Mouse (Mus musculus): ENCODE results near the gene Tomm70a.

Gene Tomm70a

DNA sequence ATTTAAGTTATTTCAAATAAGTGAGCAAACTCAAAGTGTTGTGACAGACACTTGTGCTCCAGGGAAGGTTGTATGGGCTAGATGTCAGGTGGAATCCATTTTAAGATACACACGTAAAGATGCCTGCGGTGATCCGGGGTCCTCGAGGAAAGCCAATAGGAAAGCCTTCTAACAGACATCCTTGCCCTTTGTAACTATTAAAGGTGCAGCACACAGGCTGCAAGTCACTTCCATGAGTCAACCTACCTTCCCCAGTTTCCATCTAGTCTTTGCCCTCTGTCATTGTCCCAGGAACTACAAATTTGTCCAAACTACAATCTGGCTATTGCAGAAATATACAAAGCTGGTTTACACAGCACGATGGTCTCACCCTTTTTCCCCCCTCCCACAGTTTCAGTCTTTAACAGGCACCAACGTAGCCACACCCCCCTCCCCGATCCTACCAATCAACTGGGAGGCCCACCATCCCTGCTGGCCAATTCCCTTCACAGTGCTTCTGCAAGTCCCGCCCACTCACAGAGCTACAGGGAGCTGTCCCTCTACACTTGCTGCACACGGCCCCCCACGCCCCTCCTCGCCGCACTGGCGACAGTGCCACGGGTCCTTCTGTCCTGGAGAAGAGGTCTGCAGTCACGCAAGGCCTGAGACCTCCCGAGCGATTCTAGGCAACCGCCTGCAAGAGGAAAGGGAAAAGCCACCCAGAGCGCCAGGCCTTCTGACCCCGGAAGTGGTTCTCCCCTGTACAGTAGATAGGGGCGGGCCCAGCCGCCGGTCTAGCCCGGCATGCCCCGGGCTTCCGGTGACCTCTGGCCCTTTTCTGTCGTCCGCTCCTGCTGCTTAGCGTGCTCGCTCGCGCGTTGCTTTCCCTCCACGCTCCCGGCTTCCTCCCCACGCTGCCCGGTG lies at the start of gene Tomm70a:
Gene Tomm70a, plus strand, starts transcription at position 791 of the 903 bp plus-strand sequence.
- DNase-seq = peak; percentile 96

DNA sequence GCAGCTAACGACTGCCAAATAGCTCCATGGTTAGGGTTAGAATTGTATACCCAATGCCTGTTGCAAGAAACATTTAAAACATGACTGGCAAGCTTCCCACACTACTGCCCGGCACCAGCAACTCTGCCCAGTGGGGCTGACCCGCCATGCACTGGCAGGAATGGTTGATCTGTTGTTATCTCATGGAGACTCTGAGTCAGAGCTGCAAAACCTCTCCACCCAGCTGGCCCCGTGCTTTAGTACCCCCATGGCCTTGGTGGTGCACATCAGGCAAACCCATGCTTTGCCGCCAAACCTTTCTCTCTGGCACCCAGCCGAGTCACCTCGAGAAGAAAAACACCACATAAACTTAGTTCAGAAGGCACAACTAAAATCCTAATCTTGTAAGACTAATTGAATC lies 45.5 kb upstream of the Tomm70a start:
- no peak for DNase-seq

DNA sequence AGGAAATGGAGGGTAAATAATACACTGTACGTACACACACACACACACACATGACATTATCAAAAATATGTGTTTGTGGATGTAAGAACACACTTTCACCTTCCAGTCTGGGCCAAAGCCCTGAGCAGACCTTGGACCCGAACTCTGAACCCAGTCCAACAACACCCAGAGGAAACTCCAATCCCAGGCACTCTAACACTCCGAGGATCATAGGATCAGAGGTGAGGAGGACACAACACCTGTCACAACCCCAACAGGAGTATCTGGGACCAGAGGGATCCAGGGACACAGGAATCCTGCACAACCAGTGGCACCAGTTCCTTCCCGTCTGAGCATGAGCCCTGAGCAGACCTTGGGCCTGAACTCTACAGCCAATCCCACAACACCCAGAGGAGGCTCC lies 41.9 kb upstream of the Tomm70a start:
- no peak for DNase-seq

DNA sequence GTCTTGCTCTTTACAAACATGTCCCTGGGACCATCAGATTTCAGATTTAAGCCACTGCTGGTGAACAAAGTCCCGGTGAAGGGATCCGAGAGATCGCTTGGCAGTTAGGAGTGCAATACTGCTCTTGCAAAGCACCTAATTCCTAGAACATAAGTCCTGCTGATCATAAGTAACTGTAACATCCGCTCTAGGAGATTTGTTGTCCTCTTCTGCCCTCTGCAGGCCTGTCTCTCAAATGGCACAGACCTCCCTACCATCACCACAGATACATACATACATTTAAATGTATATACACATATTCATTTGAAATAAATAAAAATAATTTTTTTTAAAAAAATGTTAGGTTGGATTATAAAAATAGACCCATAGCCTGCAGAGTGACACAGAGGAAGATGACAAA lies 29.0 kb upstream of the Tomm70a start:
- DNase-seq = no peak

DNA sequence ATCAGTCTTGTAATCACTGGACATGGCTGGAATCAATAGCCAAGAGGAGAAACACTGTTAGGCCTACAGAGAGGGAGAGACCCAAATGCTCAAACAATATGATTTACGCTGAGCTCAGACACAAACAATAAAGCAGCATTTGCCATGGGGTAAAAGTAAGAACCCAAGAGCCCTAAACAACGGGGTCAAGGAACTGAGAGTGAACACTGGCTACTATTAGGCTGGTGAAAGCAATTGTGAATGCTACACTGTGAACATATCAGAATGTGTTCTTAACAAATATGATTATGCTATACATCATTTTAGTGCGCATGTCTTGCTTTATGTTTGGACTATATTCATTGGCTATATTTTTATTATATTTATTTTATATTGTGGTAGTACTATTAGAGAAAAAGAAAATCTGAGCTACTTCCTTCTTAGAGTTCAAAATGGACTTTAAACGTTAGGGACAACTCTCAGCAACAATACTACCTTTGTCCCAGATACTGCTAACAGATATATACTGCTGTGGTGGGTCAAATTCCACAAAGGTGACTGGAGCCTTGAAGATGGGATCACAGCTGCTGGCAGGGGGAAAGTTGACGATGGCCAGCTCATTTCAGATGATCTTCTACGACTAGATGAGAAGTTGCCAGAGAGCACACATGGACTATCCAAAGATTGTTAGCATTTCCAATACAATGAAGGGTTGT lies 28.4 kb upstream of the Tomm70a start:
- DNase-seq = no peak

DNA sequence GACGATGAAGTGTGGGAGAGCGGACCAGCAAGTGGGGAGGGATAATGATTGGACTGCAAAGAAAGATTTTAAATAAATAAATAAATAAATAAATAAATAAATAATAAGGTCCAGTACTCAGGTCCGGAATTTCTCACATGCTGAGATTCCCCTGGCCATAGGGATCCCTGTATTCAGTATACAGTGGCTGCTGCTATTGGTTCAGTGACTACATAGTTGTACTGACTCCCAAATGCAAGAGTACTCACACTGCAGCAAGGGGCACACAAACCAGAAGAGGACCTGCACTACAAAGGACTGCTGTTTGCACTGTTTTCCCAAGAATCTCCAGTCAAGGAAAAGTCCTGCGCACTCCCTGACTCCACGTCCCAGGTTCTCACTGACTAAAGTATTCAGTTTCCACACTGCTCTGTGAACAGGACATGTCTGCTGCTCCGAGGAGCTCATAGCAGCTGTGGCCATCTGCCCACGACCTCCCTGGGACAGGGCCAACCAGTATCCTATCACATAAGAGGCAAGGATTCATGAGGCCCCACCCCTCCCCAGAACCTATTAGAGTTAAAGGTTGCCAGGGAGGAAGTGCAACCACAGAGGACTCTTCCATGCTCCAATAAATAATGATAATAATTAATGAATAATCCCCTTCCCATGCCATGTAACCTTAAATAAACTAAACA lies 22.9 kb upstream of the Tomm70a start:
- DNase-seq = no peak

DNA sequence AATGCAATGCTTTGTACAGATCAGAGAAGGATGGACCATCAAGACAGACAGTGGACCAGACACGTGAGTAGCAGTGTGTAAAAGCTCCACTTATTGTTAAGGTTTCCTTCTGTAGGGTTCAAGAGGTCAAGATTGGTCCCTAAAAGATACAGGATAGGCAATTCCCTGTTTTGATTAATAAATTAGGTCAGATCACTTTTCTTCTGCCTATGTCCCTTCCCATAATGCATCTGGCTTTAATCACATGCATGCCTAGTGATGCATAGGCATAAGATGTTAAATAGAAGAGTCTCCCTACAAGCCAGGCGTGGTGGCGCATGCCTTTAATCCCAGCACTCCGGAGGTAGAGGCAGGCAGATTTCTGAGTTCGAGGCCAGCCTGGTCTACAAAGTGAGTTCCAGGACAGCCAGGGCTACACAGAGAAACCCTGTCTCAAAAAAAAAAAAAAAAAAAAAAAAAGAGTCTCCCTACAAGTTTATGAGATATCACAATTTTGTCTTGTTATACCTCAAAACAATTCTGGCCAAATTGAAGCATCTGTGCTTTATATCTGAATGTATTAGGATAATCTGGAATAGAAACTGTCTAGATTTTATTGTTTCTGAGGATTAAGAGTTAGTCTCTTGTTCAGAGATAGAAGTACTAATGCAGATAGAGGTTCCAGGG lies 21.8 kb upstream of the Tomm70a start:
- no peak for DNase-seq

DNA sequence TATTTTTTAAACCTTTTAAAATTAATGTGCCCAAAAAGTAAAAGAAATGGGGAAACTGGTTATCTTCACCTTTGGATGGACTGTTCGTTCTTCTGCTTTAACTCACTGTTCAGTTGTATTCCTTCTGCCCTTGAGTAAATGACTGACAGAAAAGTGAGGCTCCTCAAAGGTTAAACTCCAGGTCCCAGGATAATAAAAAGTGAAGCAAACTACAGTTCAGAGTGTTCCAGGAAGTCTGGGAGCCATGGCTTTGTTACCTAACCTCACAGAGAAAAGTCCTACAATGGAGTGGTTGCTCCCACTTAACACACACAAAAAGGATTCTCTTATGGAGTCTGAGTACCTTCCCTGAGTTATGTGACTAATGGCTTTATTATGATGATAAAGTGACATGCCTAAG lies 20.3 kb upstream of the Tomm70a start:
- DNase-seq = no peak

DNA sequence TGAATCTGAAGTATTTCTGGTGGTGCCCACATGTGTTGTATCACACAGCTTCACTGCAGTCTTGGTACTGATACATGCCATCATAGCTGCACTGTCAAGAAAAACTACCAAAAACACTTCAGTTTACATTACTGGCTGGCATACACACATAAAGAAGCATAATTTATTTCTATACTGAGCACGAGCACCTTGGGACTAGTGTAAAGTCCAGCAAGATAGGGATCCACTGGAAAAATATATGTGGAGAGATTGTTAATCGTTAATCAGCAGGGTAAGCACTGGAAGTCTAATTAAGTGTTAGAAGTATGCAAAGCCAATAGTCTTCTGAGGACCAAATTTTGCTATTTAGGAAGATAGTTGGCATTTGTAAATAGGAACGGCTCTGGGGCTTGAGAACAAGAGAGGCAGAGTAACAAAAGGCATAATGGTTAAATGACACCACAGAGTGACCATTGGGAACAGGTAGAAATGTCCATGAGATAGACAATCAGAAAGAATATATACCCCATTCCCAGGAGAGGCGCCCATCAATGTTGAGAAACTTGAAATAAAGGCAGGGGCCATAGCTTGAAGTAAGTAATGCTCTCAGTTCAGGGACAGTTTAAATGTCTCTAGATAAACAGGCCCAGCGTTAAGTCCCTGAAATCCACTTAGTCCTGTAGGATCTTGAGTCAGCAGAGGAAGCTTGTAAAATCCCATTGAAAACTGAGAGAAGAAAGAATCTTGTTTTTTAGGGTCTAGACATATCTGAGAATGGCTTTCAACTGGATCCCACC lies 15.1 kb upstream of the Tomm70a start:
- no peak for DNase-seq

DNA sequence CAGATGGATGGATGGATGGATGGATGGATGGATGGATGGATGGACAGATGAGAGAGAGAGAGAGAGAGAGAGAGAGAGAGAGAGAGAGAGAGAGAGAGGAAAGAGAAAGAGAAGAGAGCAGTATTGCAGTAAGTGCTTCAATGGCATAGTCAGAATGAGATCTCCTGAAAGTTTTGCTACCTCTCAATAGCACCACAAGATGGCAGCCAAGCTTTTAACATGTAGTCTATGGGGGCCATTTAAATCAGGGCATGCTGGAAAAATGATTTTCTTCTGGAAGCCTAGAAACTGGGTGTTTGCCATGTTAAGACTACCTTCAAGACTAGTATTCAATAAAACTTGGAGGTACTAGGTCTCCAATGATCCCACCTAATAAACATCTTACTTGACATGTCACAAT lies 5.4 kb upstream of the Tomm70a start:
- DNase-seq = no peak

DNA sequence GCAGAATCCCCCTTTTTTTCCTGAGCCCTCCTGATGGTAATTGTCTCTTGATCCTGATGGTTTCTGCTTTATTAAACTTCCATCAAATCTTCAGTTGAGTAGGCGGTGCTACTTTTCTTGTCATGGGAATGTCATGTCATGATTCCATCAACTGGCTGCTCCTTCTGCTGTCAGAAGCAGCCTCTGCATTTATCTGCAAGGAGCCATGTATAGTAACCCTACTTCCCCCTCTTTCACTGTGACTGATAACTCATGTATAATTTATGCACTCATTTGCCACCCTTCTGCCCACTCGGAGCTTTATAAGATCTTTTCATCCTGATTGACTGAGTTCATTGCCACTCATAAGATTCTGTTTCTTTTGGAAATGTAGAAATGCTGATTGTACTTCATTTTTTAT lies 3.9 kb upstream of the Tomm70a start:
- no peak for DNase-seq

DNA sequence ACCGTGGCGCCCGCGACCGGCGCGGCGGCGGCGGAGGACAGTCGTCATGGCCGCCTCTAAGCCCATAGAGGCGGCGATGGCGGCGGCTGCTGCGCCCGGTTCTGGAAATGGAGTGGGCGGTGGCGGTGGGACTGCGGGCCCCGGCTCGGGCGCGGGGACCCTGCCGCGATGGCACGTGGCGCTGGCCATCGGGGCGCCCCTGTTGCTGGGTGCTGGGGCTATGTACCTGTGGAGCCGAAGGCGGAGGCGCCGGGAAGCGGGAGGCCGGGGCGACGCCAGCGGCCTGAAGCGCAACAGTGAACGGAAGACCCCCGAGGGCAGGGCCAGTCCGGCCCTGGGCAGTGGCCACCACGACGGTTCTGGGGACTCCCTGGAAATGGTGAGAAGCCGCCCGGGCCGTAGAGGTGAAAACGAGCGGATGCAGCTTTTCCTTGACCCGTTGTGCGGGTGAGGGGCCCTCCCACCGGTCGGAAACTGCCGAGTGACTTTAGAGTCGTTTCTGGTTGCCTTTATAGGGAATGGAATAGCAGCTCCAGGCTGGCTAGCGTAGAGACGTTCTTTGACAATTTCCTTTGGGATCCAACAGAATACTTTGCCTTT lies 413 bp downstream of the Tomm70a start:
- no peak for DNase-seq

DNA sequence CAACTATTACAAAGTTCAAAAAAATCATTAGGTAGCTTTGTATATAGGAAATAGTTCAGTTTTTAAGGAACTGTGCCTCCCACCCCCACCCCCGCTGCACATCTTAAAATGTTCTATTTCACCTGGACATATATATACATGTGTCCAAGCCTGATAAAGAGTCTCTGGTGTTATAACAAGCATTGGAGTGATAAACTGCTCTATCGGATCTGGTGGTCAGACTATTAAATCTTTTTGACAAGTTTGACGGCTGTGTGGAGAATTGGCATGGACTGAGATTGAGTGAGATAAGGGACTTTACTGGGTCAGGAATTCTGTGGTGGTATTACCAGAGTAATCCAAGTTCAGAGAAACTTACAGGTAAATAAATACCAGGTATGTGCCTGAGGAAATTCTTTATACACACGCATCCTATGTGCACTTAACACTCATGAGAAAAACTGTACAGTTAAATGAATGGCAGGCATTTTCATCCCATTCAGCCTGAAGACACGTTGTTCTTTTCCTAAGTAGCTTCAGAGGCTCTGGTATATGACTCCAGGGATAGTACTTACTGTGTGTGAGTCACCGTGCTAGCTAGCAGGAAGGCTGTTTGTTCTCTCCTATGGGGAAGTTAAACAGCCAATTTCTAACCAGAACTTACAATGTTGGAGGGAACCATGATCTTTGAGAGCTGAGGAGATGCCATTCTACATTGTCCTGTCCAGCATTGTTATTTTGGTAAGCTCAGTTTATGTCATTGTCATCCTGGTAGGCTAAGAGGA lies 1.4 kb downstream of the Tomm70a start:
- DNase-seq = no peak

DNA sequence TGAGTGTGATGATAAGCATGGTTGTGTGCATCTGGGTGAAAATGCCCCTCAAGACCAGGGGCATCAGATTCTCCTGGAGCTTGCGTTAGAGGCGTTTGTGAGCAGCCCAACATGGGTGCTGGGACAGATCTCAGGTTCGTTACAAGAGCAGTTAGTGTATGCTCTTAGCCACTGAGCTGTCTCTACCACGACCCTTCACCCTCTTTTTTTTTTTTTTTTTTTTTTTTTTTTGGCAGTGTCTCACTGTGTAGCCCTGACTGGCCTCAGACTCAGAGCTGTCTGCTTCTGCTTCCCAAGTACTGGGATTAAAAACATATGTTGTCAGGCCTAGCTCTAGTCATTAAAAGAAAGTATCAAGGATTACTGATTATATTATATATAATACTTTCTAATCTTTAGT lies 4.8 kb downstream of the Tomm70a start:
- no peak for DNase-seq

DNA sequence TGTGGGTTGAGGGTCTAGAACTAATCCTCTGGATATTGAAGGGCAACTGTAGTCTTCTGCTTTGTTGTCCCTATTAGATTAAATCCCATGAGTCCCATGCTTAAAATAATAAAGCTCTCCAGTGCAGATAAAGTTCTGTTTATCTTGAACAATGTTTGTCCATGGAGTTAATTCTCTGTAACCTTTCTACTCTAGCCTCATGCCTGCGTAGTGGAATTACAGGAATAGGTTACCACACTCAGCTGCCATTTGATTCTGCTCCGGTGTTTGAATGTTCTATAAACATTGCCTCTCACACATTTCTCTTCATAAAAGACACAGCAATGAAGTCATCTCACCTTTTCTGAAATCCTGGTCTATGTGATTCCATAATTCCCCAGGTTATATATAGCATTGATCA lies 6.3 kb downstream of the Tomm70a start:
- DNase-seq = no peak

DNA sequence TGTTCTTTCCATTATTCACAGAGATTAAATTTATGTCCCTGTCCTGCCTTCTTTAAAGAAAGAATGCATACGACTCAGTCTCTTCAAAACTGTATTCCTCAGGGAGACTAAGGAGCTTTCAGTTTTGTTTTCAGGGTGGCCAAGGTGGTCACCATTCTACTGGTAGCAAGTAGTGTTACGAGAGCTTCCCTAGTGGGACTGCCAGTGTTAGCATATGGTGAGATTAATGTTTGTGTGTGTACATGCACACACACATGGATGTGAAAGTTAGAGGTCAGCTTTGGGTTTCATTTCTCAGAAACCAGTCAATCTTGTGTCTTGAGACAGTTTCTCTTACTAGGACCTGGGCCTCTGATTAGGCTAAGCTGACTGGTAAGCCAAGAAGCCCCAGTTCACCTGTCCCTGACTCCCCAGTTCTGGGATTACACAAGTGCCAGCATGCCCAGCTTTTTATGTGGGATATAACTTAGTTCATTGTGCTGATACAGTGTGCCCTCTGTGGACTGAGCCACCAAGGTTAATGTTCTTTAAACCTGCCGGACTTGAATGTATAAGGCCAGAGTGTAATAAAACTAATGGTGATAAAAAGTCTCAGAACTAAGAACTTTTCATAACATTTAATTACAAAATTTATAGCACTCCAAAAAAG lies 9.4 kb downstream of the Tomm70a start:
- no peak for DNase-seq

DNA sequence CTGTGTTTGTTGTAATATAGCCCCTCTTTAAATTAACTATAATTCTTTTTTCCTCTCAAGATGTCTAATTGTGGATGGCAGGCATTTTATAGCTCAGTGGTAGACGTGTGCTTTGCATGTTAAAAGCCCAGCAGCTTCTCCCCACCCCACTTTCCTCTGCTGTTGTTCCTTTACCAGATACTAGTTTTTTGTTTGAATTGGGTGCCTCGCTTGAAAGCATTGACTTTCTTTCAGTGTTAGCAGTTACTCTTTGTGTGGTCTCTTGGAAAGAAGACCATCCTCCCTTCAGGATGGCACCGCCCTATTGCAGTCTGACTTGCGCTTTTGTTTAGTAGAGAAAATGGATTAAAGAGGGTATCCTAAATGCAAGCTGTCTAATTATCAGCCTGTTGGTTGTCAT lies 10.0 kb downstream of the Tomm70a start:
- DNase-seq = no peak

DNA sequence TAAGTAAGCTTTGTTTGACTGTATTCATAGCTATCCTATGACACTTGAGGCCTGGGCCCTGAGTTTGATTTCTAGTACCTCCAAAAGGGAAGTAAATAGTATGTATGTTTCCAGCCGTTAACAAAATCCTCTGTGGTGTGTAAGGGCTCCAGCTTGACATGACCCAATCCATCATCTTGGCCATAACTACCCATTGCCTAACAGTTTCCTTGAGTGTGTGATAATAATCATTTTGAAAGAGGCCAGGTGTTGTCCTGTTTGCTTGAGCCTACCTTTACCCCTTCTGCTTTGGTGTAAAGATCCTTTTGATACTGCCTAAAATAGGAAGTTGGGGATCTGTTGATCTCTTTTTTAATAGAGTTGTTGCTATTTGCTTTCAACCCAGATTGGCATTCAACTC lies 10.8 kb downstream of the Tomm70a start:
- no peak for DNase-seq

DNA sequence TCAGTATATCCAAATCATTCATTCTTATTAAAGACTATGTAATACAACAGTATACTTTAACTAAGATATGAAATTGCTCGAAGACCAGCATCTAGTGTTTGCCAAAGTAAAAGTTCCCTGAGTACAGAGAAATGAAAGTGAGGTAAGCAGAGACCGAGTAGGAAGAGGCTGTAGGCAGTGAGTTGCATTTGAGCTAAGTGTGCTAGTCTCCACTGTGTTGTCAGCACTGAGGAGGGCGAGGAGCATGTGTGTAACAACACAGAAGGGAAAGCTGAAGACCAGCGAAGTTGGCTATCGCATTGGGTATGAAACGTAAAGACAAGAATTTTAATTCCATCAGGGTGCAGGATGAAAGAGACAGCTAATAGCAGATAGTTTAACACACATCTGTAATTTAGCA lies 12.1 kb downstream of the Tomm70a start:
- DNase-seq = no peak

DNA sequence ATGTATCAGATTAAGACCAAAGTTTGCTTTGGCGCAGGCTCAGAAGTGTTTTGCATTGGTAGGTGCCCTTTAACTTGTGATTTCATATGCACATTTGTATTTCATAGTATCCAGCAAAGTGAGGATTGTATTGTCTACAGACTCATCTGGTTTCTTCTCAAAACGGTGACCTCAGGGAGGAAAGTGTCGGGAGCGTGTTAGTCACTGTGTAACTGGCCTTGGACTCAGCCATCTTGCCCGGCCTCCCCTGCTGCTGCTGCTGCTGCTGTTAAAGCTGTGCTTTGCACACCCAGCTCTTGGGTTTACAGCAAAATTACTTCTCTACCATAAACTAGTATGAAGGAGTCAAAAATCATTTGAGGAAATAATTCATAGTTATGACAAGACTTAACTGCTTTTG lies 23.2 kb downstream of the Tomm70a start:
- DNase-seq = no peak

DNA sequence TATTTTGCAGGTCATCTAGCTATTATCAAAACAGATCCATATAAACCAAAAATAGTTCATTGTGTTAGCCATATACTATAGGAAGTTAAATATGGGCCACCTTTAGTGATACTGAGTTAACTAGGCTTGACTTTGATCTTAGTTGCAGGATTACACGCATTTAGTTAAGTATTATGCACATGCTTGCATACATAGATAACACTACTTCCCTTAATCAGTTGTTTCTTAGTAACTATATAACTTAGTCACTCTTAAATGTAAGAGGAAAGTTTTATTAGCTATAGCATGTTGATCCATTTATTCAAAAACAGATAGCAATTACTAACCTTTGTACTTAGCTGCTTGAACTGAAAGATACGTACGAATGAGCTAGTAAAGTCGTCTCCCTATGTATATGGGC lies 29.9 kb downstream of the Tomm70a start:
- DNase-seq = no peak
